In genomic region chr6:134962518-134962893, GRCm38 (mm10) we compare ENCODE assay signal across 21 mouse cellular contexts. TPM values are rescaled to one million over a fixed set of nuclear protein-coding genes. Genes with fewer than 3 reads are reported as not detected.
DNase-seq lines count a peak whose midpoint lies in the region; ATAC-seq and TF ChIP-seq lines count a peak whose summit lies in the region.
"Had no signal": no experiment of that assay in that cellular context is flagged by ENCODE, and none has a peak within 500 bp of the region (broad histone marks: within the 10 kb centered on the region; RNA-seq: fewer than 3 reads in every experiment).

No protein-coding gene starts in this region.

- TF ChIP-seq CTCF in lung, adult 2 months (IDR thresholded peaks at IDR 0.05; ENCODE audit: insufficient read depth, low read length), result no peak

- DNase-seq in midbrain, embryonic 11.5 days (ENCODE audit: low spot score, missing footprints), result no peak
- DNase-seq in embryonic facial prominence, embryonic 10.5 days (ENCODE audit: low spot score), result no peak
- DNase-seq in lung, adult 2 months, result no peak
- DNase-seq in liver, result no peak
- DNase-seq: adrenal gland, postnatal 10 days; cerebellum, adult 9-10 months; gastrocnemius, adult 2 months; heart, postnatal 4 days; kidney, adult 2 months; midbrain, embryonic 14.5 days had no signal

- H3K4me1 ChIP-seq in midbrain, embryonic 12.5 days, result peaks cover 28% of the 10 kb centered on the region
- peaks cover 16% of the 10 kb centered on the region for H3K4me1 ChIP-seq in midbrain, embryonic 11.5 days (ENCODE audit: control insufficient read depth, insufficient read depth, low read length)
- H3K4me1 ChIP-seq in embryonic facial prominence, embryonic 10.5 days, result peaks cover 31% of the 10 kb centered on the region
- peaks cover 38% of the 10 kb centered on the region for H3K4me1 ChIP-seq in forebrain, embryonic 13.5 days
- H3K4me1 ChIP-seq in hindbrain, embryonic 13.5 days (replicated peaks), result peaks cover 27% of the 10 kb centered on the region; the same call in 1 of the 2 replicates
- H3K4me1 ChIP-seq in lung, adult 2 months (ENCODE audit: control insufficient read depth, insufficient read depth, low read length), result peaks cover 3% of the 10 kb centered on the region; the same call in 1 of the 2 replicates
- H3K4me1 ChIP-seq: limb, embryonic 15.5 days had no signal

- H3K9me3 ChIP-seq in midbrain, embryonic 12.5 days, result no peaks in the 10 kb centered on the region
- H3K9me3 ChIP-seq in midbrain, embryonic 11.5 days (ENCODE audit: control insufficient read depth, low read length), result no peaks in the 10 kb centered on the region
- H3K9me3 ChIP-seq in embryonic facial prominence, embryonic 10.5 days, result no peaks in the 10 kb centered on the region
- no peaks in the 10 kb centered on the region for H3K9me3 ChIP-seq in forebrain, embryonic 13.5 days (replicated peaks)
- H3K9me3 ChIP-seq in hindbrain, embryonic 13.5 days, result no peaks in the 10 kb centered on the region
- H3K9me3 ChIP-seq: heart, embryonic 10.5 days; limb, embryonic 15.5 days; neural tube, embryonic 15.5 days had no signal

- no peaks in the 10 kb centered on the region for H3K27me3 ChIP-seq in midbrain, embryonic 12.5 days
- no peaks in the 10 kb centered on the region for H3K27me3 ChIP-seq in midbrain, embryonic 11.5 days (ENCODE audit: control insufficient read depth, insufficient read depth, low read length)
- no peaks in the 10 kb centered on the region for H3K27me3 ChIP-seq in embryonic facial prominence, embryonic 10.5 days (replicated peaks; ENCODE audit: low read depth, poor library complexity, severe bottlenecking)
- 0 out of 2 replicates have a peak, but pooled peaks cover 2% of the 10 kb centered on the region for H3K27me3 ChIP-seq in forebrain, embryonic 13.5 days
- no peaks in the 10 kb centered on the region for H3K27me3 ChIP-seq in hindbrain, embryonic 13.5 days
- H3K27me3 ChIP-seq: embryonic facial prominence, embryonic 13.5 days; limb, embryonic 15.5 days; neural tube, embryonic 15.5 days had no signal

- H3K36me3 ChIP-seq in midbrain, embryonic 12.5 days, result no peaks in the 10 kb centered on the region; the same call in 1 of the 2 replicates
- H3K36me3 ChIP-seq in midbrain, embryonic 11.5 days (ENCODE audit: control insufficient read depth, insufficient read depth, low read length), result peaks cover 2% of the 10 kb centered on the region; the same call in 1 of the 2 replicates
- H3K36me3 ChIP-seq in embryonic facial prominence, embryonic 10.5 days (replicated peaks), result no peaks in the 10 kb centered on the region
- H3K36me3 ChIP-seq in forebrain, embryonic 13.5 days (ENCODE audit: poor library complexity, severe bottlenecking), result peaks cover 3% of the 10 kb centered on the region; the same call in 1 of the 2 replicates
- no peaks in the 10 kb centered on the region for H3K36me3 ChIP-seq in hindbrain, embryonic 13.5 days
- H3K36me3 ChIP-seq: embryonic facial prominence, embryonic 13.5 days; heart, embryonic 10.5 days; limb, embryonic 15.5 days; neural tube, embryonic 15.5 days had no signal

- 0 out of 2 replicates have a peak overlapping the region, but pooled peaks have one; percentile 12 for H3K27ac ChIP-seq in midbrain, embryonic 12.5 days (replicated peaks)
- no peak overlapping the region for H3K27ac ChIP-seq in midbrain, embryonic 11.5 days (ENCODE audit: low read depth, low read length)
- H3K27ac ChIP-seq in embryonic facial prominence, embryonic 10.5 days (replicated peaks), result peak overlapping the region; percentile 24; the same call in 1 of the 2 replicates
- peak overlapping the region; percentile 82 for H3K27ac ChIP-seq in forebrain, embryonic 13.5 days
- 0 out of 2 replicates have a peak overlapping the region, but pooled peaks have one; percentile 27 for H3K27ac ChIP-seq in hindbrain, embryonic 13.5 days
- H3K27ac ChIP-seq: embryonic facial prominence, embryonic 13.5 days; gastrocnemius, adult 2 months; heart, embryonic 10.5 days; kidney, postnatal 0 days; limb, embryonic 15.5 days; neural tube, embryonic 15.5 days had no signal

- no peak overlapping the region for H3K4me3 ChIP-seq in midbrain, embryonic 12.5 days
- no peak overlapping the region for H3K4me3 ChIP-seq in midbrain, embryonic 11.5 days (ENCODE audit: low read depth, low read length)
- H3K4me3 ChIP-seq in embryonic facial prominence, embryonic 10.5 days, result no peak overlapping the region
- H3K4me3 ChIP-seq in forebrain, embryonic 13.5 days, result no peak overlapping the region
- no peak overlapping the region for H3K4me3 ChIP-seq in hindbrain, embryonic 13.5 days
- no peak overlapping the region for H3K4me3 ChIP-seq in lung, adult 2 months (replicated peaks; ENCODE audit: extremely low read depth, low read depth, low read length)
- H3K4me3 ChIP-seq: embryonic facial prominence, embryonic 13.5 days; erythroblast, embryonic 14.5 days; gastrocnemius, adult 2 months; heart, embryonic 10.5 days; limb, embryonic 15.5 days; myocyte; neural tube, embryonic 15.5 days had no signal

- H3K4me2 ChIP-seq in midbrain, embryonic 12.5 days (replicated peaks), result no peak overlapping the region
- no peak overlapping the region for H3K4me2 ChIP-seq in midbrain, embryonic 11.5 days
- no peak overlapping the region for H3K4me2 ChIP-seq in forebrain, embryonic 13.5 days
- no peak overlapping the region for H3K4me2 ChIP-seq in hindbrain, embryonic 13.5 days
- H3K4me2 ChIP-seq: embryonic facial prominence, embryonic 13.5 days; limb, embryonic 15.5 days; neural tube, embryonic 15.5 days had no signal

- WGBS in midbrain, embryonic 12.5 days, result 39% methylated on average over 5 of the region's 5 CpGs
- 42% methylated on average over 5 of the region's 5 CpGs for WGBS in midbrain, embryonic 11.5 days
- 39% methylated on average over 5 of the region's 5 CpGs for whole genome bisulfite sequencing in embryonic facial prominence, embryonic 10.5 days
- WGBS in forebrain, embryonic 13.5 days, result 28% methylated on average over 5 of the region's 5 CpGs
- WGBS in hindbrain, embryonic 13.5 days, result 36% methylated on average over 5 of the region's 5 CpGs
- WGBS in lung, adult 2 months, result 83% methylated on average over 5 of the region's 5 CpGs

- TF ChIP-seq POLR2A in lung, adult 2 months (IDR thresholded peaks at IDR 0.05; ENCODE audit: borderline replicate concordance, extremely low read depth, low read depth, low read length), result no peak

- ATAC-seq in midbrain, embryonic 12.5 days (ENCODE audit: low FRiP score, low read depth), result no peak
- no peak for ATAC-seq in midbrain, embryonic 11.5 days (ENCODE audit: low FRiP score)
- ATAC-seq in forebrain, embryonic 13.5 days, result peak; percentile 78
- ATAC-seq in hindbrain, embryonic 13.5 days (ENCODE audit: low FRiP score), result no peak
- ATAC-seq: lung, postnatal 0 days had no signal

- H3K9ac ChIP-seq in midbrain, embryonic 12.5 days (replicated peaks), result no peak overlapping the region
- H3K9ac ChIP-seq in midbrain, embryonic 11.5 days (ENCODE audit: low read length), result no peak overlapping the region
- H3K9ac ChIP-seq in forebrain, embryonic 13.5 days, result no peak overlapping the region
- H3K9ac ChIP-seq in hindbrain, embryonic 13.5 days, result no peak overlapping the region
- H3K9ac ChIP-seq: embryonic facial prominence, embryonic 13.5 days; limb, embryonic 15.5 days; neural tube, embryonic 15.5 days had no signal

RNA-seq across cellular contexts. Expression of gene Apold1, which starts 19.0 kb away (rescaled TPM):
- 3.6 and 3.9 TPM in 2 replicates for polyA plus RNA-seq in midbrain, embryonic 12.5 days (2016; fragmentation: Nextera tagmentation; extraction: Ambion mirVana)
- polyA plus RNA-seq in midbrain, embryonic 11.5 days (2014; fragmentation: Nextera tagmentation; extraction: Ambion mirVana), result 2.8 and 3.2 TPM in 2 replicates
- 2.6 and 2.7 TPM in 2 replicates for polyA plus RNA-seq in embryonic facial prominence, embryonic 10.5 days (2016; fragmentation: Nextera tagmentation; extraction: Ambion mirVana)
- 3.5 and 3.6 TPM in 2 replicates for polyA plus RNA-seq in forebrain, embryonic 13.5 days (2015; fragmentation: Nextera tagmentation; extraction: Ambion mirVana)
- polyA plus RNA-seq in hindbrain, embryonic 13.5 days (2015; fragmentation: Nextera tagmentation; extraction: Ambion mirVana), result 3.2 and 3.8 TPM in 2 replicates
- polyA plus RNA-seq in lung, adult 2 months (2012; rRNA removed), result 1.2 and 1.7 TPM in 2 replicates

RNA-seq across cellular contexts. Expression of gene Cdkn1b, which starts 42.3 kb away (rescaled TPM):
- polyA plus RNA-seq in midbrain, embryonic 12.5 days (2016; fragmentation: Nextera tagmentation; extraction: Ambion mirVana), result 28.3 and 30.0 TPM in 2 replicates
- polyA plus RNA-seq in midbrain, embryonic 11.5 days (2014; fragmentation: Nextera tagmentation; extraction: Ambion mirVana), result 27.8 and 28.0 TPM in 2 replicates
- 15.3 and 16.7 TPM in 2 replicates for polyA plus RNA-seq in embryonic facial prominence, embryonic 10.5 days (2016; fragmentation: Nextera tagmentation; extraction: Ambion mirVana)
- polyA plus RNA-seq in forebrain, embryonic 13.5 days (2015; fragmentation: Nextera tagmentation; extraction: Ambion mirVana), result 48.8 and 58.5 TPM in 2 replicates
- 27.1 and 27.2 TPM in 2 replicates for polyA plus RNA-seq in hindbrain, embryonic 13.5 days (2015; fragmentation: Nextera tagmentation; extraction: Ambion mirVana)
- 26.9 and 31.6 TPM in 2 replicates for polyA plus RNA-seq in lung, adult 2 months (2012; rRNA removed)

RNA-seq across cellular contexts. Expression of gene Ddx47, which starts 48.9 kb away (rescaled TPM):
- 86.1 and 90.3 TPM in 2 replicates for polyA plus RNA-seq in midbrain, embryonic 12.5 days (2016; fragmentation: Nextera tagmentation; extraction: Ambion mirVana)
- polyA plus RNA-seq in midbrain, embryonic 11.5 days (2014; fragmentation: Nextera tagmentation; extraction: Ambion mirVana), result 103 TPM in 2 replicates
- polyA plus RNA-seq in embryonic facial prominence, embryonic 10.5 days (2016; fragmentation: Nextera tagmentation; extraction: Ambion mirVana), result 113 and 117 TPM in 2 replicates
- polyA plus RNA-seq in forebrain, embryonic 13.5 days (2015; fragmentation: Nextera tagmentation; extraction: Ambion mirVana), result 93.9 and 101 TPM in 2 replicates
- 78.4 and 84.6 TPM in 2 replicates for polyA plus RNA-seq in hindbrain, embryonic 13.5 days (2015; fragmentation: Nextera tagmentation; extraction: Ambion mirVana)
- 35.8 and 55.7 TPM in 2 replicates for polyA plus RNA-seq in lung, adult 2 months (2012; rRNA removed)
